Mouse (Mus musculus) inflammation-experienced regulatory T-cells (primary cell): ENCODE measurements around the gene Srprb. TPM values are rescaled to one million over a fixed set of nuclear protein-coding genes. Genes with fewer than 3 reads are reported as not detected.

Experiments
- polyA plus RNA-seq, 2 experiments: library from polyadenylated mRNA; unstranded; fragments of 100-300 nt; shearing (Covaris generic); gene quantifications; one replicate each; pipeline ENCODE4 v1.2.1; 2017

The Srprb gene
- polyA plus RNA-seq, result 10 to 100 TPM; 41.5 to 42.3 TPM

GRCm38 (mm10) chr9:103201561-103202260, at the start of gene Srprb:
Gene Srprb, minus strand, starts transcription at chr9:103202137.

DNA sequence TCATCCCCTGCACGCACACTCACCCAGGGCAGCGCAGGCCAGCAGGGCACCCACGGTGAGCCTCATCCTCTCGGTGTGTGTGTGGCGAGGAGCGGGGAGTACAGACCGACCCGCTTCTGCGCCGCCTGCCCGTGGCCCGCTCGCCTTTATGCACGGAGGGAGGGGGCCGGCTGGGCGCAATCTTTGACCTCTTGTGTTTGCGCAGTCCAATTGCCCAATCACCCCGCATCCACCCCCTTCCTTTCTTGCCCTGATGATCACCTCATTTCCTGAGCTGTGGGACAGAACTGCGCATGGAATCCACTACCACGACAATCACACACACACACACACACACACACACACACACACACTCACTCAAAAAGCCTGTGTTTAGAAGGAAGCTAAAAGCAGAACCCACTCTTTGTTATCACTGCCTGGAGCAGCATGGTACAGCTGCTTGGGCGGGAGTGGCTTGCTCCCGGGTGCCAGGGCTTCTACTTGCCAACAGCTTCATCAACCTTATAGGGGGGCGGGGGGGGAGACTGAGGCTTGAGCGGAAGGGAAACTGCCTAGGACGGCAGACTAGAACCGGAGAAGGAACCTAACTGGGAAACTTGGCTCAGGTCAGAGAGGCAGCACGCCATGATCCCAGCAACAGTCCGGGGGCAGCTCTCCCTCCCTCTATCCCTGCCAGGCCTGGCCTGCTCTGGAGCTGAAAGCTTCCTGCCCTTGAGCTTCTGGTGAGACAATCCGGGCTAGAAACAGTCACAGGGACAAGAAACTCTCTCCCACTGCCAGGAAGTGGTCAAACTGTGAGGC, 28.4 kb upstream of the Srprb start, which contains the start of the genes Gm20425 and Trf:
Gene Gm20425, minus strand, starts transcription at position 157 of the 801 bp plus-strand sequence.
Gene Trf, minus strand, starts transcription at position 294 of the 801 bp plus-strand sequence.

Other genes starting within 250 kb of the Srprb start
- gene Slco2a1, start 213.4 kb downstream of the Srprb start, polyA plus RNA-seq, result 1 to 10 TPM in 1 of 2 experiments, under 1 TPM in 1; 0.92 to 2.5 TPM
- gene Rab6b, start 90.3 kb downstream of the Srprb start, polyA plus RNA-seq, result 10 to 100 TPM; 18.9 to 37.1 TPM
- 1 to 10 TPM; 1.5 to 3.8 TPM for gene Gm20425, start 28.2 kb upstream of the Srprb start, polyA plus RNA-seq
- 10 to 100 TPM in 1 of 2 experiments, 1 to 10 TPM in 1; 5.3 to 16.7 TPM for gene Trf, start 28.3 kb upstream of the Srprb start, polyA plus RNA-seq
- gene 1300017J02Rik, start 102.9 kb upstream of the Srprb start, polyA plus RNA-seq, result 1 to 10 TPM; 1.2 to 4.7 TPM
- gene Topbp1, start 103.1 kb upstream of the Srprb start, polyA plus RNA-seq, result 10 to 100 TPM; 54.5 to 73.5 TPM
- gene Cdv3, start 163.7 kb upstream of the Srprb start, polyA plus RNA-seq, result 10 to 100 TPM; 49.0 to 61.7 TPM